ENCODE assay signal across 23 mouse cellular contexts in the genomic region with DNA sequence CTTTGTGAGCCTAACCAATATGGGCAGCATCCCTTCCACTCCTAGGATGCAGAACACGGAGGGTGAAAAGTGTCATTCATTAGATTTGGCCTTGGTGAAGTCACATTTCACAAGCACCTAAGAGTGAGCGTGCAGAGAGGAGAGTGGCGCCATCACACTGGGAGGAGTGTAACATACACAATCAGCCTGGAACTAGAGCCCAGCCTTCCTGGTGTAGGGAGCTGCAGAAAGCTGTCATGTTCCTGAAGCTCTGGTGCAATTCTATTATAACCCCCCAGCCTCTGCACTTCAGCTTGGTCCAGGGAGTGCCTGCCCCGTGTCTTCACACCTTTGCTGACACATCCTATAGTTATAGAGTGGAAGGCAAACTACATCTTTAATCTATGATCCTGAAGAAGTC.
"Had no signal": no experiment of that assay in that cellular context is flagged by ENCODE, and none has a peak within 500 bp of the region (broad histone marks: within the 10 kb centered on the region; RNA-seq: fewer than 3 reads in every experiment).

No protein-coding gene starts in this region.

- ATAC-seq: hindbrain, embryonic 16.5 days; inflammation-experienced regulatory T-cells, adult 6 months; intestine, embryonic 15.5 days; intestine, postnatal 0 days; liver, postnatal 0 days had no signal

- H3K4me1 ChIP-seq: hindbrain, embryonic 10.5 days; intestine, embryonic 15.5 days had no signal

- H3K4me3 ChIP-seq: gastrocnemius, adult 2 months; heart, adult 2 months; hindbrain, embryonic 10.5 days; hindbrain, embryonic 12.5 days; intestine, embryonic 15.5 days; layer of hippocampus, adult 2 months; left cerebral cortex, adult 2 months; limb, embryonic 10.5 days; limb, embryonic 12.5 days; liver, embryonic 13.5 days; liver, embryonic 15.5 days had no signal

- H3K36me3 ChIP-seq: hindbrain, embryonic 12.5 days had no signal

- DNase-seq: gastrocnemius, postnatal 25 days; kidney, adult 18-20 months; kidney, adult 8-10 months; kidney, postnatal 10 days; kidney, postnatal 25 days; kidney, postnatal 4 days; liver; liver, embryonic 13.5 days; liver, postnatal 0 days had no signal

- H3K27ac ChIP-seq: gastrocnemius, adult 2 months; heart, adult 2 months; hindbrain, embryonic 10.5 days; hindbrain, embryonic 12.5 days; hindbrain, embryonic 14.5 days; intestine, embryonic 15.5 days; layer of hippocampus, adult 2 months; left cerebral cortex, adult 2 months; limb, embryonic 10.5 days; limb, embryonic 12.5 days; liver, embryonic 13.5 days; liver, embryonic 15.5 days had no signal

- H3K27me3 ChIP-seq: hindbrain, embryonic 12.5 days; intestine, embryonic 15.5 days; limb, embryonic 12.5 days; liver, embryonic 13.5 days; liver, embryonic 15.5 days had no signal

- H3K9me3 ChIP-seq: hindbrain, embryonic 10.5 days; hindbrain, embryonic 12.5 days; intestine, embryonic 15.5 days; limb, embryonic 10.5 days; limb, embryonic 12.5 days; liver, embryonic 13.5 days; liver, embryonic 15.5 days had no signal
